Mouse (Mus musculus) liver, embryonic 14.5 days (tissue): ENCODE results near the gene Cnot1. TPM values are rescaled to one million over a fixed set of nuclear protein-coding genes. Genes with fewer than 3 reads are reported as not detected.
A peak's percentile ranks its signal among the peaks of the same experiment; 100 is the strongest.

Source experiments
- ATAC-seq: fragments of 200-750 bp; cut with Nextera tagmentation; 2 replicates; pipeline ENCODE4 v1.8.0; 2017; ENCODE audit warnings: moderate number of reproducible peaks, mild to moderate bottlenecking, moderate library complexity; ENCODE audit not compliant: insufficient read depth
- DNase-seq, 3 experiments: peaks; one replicate each; pipeline ENCODE4 v3.0.0-alpha.2; 2012 to 2013; ENCODE audit warnings: low read depth in 3 of 3, low spot score in 3 of 3
- H3K27ac ChIP-seq: fragments of 300-500 bp; sonication (generic); 2 replicates; pipeline ENCODE4 v1.5.1; 2014; ENCODE audit warnings: moderate library complexity, mild to moderate bottlenecking, control low read depth, inconsistent platforms
- H3K27me3 ChIP-seq: fragments of 300-500 bp; sonication (generic); 2 replicates; pipeline ENCODE4 v1.6.1; 2014; ENCODE audit warnings: mild to moderate bottlenecking, low read length, moderate library complexity; ENCODE audit not compliant: control insufficient read depth, insufficient read depth
- H3K36me3 ChIP-seq: fragments of 300-500 bp; sonication (generic); replicated peaks from 2 replicates; pipeline ENCODE4 v1.6.1; 2014; ENCODE audit warnings: low read depth; ENCODE audit not compliant: control insufficient read depth, insufficient read depth
- H3K4me1 ChIP-seq, 2 experiments: fragments of 200-500 bp in 1 of 2; fragments of 300-500 bp in 1 of 2; sonication (generic) in 1 of 2; replicated peaks; 2 replicates each; pipeline ENCODE4 v1.6.1; 2012 to 2014; ENCODE audit warnings: antibody characterized with exemption in 1 of 2, inconsistent platforms in 1 of 2, low read length in 1 of 2; ENCODE audit not compliant: control insufficient read depth in 2 of 2, insufficient read depth in 2 of 2
- H3K4me2 ChIP-seq: fragments of 300-500 bp; sonication (generic); 2 replicates; pipeline ENCODE4 v1.6.1; 2014; ENCODE audit warnings: low read depth, mild to moderate bottlenecking, control low read depth, moderate library complexity
- H3K4me3 ChIP-seq, 2 experiments: fragments of 200-500 bp in 1 of 2; fragments of 300-500 bp in 1 of 2; sonication (generic) in 1 of 2; 2 replicates each; pipeline ENCODE4 v1.5.1; 2012 to 2014; ENCODE audit warnings: low read depth in 2 of 2, low read length in 2 of 2, mild to moderate bottlenecking in 2 of 2, control low read depth in 1 of 2, inconsistent platforms in 1 of 2, moderate library complexity in 1 of 2; ENCODE audit not compliant: insufficient read depth in 1 of 2
- H3K9ac ChIP-seq: fragments of 300-500 bp; sonication (generic); replicated peaks from 2 replicates; pipeline ENCODE4 v1.6.1; 2014; ENCODE audit warnings: mild to moderate bottlenecking, control low read depth, moderate library complexity
- H3K9me3 ChIP-seq: fragments of 300-500 bp; sonication (generic); 2 replicates; pipeline ENCODE4 v1.6.1; 2016; ENCODE audit warnings: low read length, mixed read lengths; ENCODE audit not compliant: control insufficient read depth
- CTCF ChIP-seq: IDR thresholded peaks from 2 replicates; pipeline ENCODE4 v1.5.1; 2016; ENCODE audit warnings: antibody characterized with exemption, low read depth, control low read depth
- EP300 ChIP-seq: IDR thresholded peaks from 2 replicates; pipeline ENCODE4 v1.6.1; 2016; ENCODE audit warnings: antibody characterized with exemption, low read depth
- WGBS: fragments of 180-500 bp; shearing (Covaris S2); extraction: QIAGEN DNeasy Blood & Tissue Kit; methylation state at CpG from one replicate; pipeline ENCODE4 v1.1.7; 2014; ENCODE audit not compliant: insufficient replicate concordance; 5-methylcytosine and 5-hydroxymethylcytosine counted together
- polyA plus RNA-seq, 2 experiments: library from polyadenylated mRNA; depleted of rRNA in 1 of 2; stranded (reverse) in 1 of 2; unstranded in 1 of 2; fragments of >200 nt; fragmentation: Nextera tagmentation in 1 of 2; extraction: Ambion mirVana in 1 of 2; gene quantifications; 2 replicates each; pipeline versions ENCODE4 v1.2.1 to v1.2.3; 2012 to 2014

Gene Cnot1
- polyA plus RNA-seq, 2 experiments, result 33.1 to 41.8 TPM

DNA sequence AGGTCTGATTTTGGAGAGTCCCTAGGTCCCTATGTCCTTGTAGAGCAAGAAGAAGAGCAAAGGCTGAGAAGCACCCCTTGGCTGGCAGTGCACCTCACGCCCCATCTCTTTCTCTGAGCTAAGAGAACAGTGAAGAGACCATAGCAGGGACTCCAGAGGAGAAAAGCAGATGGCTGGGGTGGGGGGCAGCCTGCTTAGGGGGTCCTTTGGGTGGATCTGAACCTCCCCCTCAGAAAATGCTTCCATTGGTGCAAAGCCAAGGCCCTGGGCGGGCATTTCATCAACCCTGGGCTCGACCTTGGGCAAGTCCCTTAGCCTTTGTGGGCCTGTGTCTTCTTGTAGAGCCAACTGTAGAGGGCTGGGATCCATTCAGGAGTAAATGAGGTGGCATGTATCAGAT lies 102.7 kb downstream of the Cnot1 start:
- H3K4me3 ChIP-seq, result no peak overlapping the region
- TF ChIP-seq CTCF (no peak), EP300 (no peak)
- no peak for DNase-seq
- no peak for ATAC-seq
- no peak overlapping the region for H3K27ac ChIP-seq
- H3K36me3 ChIP-seq, result no peaks in the 10 kb centered on the region
- no peak overlapping the region for H3K4me2 ChIP-seq
- 72% methylated on average over 3 of the region's 3 CpGs for WGBS
- peaks cover 0 to 9% of the 10 kb centered on the region in 2 experiments; a peak in 2 of 4 replicates for H3K4me1 ChIP-seq
- H3K27me3 ChIP-seq, result no peaks in the 10 kb centered on the region
- H3K9me3 ChIP-seq, result no peaks in the 10 kb centered on the region
- H3K9ac ChIP-seq, result no peak overlapping the region

DNA sequence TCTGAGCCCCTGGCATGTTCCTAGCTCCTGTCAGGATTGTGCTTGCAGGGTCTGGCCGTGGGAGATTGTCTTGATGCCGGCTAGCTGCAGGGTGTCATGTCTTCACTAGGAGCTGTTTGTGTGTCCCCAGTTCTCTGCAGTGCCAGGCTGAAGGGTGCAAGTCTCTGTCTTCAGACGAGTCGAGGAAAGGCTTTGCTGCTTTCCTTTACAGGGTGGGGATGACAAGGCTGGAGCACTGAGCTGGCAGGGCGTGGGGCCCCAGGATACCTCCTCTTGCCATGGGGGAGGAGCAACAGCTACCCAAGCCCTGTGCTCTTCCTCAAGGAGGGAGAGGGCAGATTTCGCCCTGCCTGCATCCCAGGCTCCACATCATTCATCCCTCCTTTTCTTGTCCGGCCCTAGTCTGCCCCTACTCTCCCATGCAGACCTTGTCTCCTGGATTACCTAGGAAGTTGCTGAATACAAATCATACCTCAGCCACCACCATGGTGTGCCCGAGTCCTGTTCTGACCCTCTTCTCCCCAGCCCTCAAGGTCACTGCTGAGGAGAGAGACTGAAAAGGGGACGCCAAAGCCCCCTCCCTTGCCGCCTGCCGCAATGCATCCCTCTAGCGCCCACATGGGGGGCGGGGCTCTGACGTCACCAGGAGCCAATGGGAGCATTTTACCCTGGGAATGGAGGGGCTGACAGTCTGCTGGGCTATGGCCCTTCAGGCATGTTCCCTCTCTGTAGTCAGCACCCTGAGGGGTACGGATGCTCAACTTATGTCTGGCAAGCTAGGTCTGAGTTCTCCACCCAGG lies 103.6 kb downstream of the Cnot1 start:
- Histone ChIP-seq H3K4me2 (peak overlapping the region; percentile 73), H3K9ac (no peak overlapping the region), H3K4me3 (peak overlapping the region; percentile 34 to 46), H3K4me1 (peaks cover 0 to 9% of the 10 kb centered on the region in 2 experiments; a peak in 2 of 4 replicates), H3K36me3 (no peaks in the 10 kb centered on the region), H3K27me3 (no peaks in the 10 kb centered on the region), H3K27ac (no peak overlapping the region), H3K9me3 (no peaks in the 10 kb centered on the region)
- ATAC-seq (peak; percentile 60; the same call in 1 of the 2 replicates), DNase-seq (no peak)
- 8% methylated on average over 15 of the region's 15 CpGs for WGBS
- TF ChIP-seq CTCF, result no peak
- TF ChIP-seq EP300, result no peak

DNA sequence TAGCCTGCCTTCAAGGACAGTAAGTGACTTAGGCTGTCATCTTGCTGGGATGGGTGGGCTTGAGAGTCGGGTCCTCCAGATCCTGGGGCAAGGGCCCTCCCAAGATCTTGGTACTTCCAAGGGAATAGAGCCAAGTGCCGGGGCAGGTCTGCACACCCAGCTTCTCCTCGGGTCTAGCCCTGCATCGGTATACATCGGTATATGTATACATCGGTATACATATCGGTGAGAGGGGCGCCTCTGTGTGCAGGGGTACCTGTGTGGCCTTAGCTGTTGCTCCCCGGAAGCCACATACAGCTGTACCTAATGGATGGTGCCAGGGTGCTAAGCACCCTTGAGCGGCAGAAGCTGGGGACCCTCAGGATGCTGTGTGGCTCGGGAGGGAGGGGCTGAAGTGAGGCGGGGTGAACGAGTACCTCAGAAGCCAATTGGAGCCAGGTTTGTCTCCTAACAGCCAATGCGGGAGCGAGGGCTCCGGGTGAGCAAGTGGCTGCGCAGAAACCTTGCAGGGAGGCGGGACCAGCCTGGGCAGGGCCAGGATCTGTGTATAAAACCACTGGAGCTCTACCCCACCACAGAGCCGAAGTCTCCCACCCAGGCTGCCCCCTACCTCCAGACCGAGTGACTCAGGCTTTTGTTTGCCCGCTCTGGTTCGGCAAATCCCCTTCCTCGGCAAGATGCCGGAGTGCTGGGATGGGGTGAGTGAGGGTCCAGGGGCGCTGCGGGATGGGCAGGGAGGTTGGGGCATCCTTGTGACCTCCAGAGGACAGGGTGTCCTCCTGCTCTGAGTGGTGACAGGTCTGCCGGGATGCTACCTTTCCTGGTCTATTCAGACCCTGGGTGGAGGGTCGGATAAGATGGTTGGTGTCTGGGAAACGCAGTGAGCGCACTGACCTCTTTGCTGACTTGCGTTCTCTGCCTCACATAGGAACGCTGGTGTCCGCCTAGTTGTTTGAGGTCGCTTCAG lies 104.5 kb downstream of the Cnot1 start:
- WGBS, result 3% methylated on average over 34 of the region's 34 CpGs
- peak overlapping the region; percentile 46 to 48 for H3K4me3 ChIP-seq
- peak overlapping the region; percentile 73 for H3K4me2 ChIP-seq
- peaks cover 0 to 9% of the 10 kb centered on the region in 2 experiments; a peak in 2 of 4 replicates for H3K4me1 ChIP-seq
- no peak for TF ChIP-seq EP300
- TF ChIP-seq CTCF, result no peak
- no peaks in the 10 kb centered on the region for H3K27me3 ChIP-seq
- no peaks in the 10 kb centered on the region for H3K9me3 ChIP-seq
- no peak overlapping the region for H3K27ac ChIP-seq
- H3K9ac ChIP-seq, result no peak overlapping the region; the same call in 1 of the 2 replicates
- H3K36me3 ChIP-seq, result no peaks in the 10 kb centered on the region
- peak; percentile 42 to 55 (median 52) for DNase-seq
- peak; percentile 78 for ATAC-seq

DNA sequence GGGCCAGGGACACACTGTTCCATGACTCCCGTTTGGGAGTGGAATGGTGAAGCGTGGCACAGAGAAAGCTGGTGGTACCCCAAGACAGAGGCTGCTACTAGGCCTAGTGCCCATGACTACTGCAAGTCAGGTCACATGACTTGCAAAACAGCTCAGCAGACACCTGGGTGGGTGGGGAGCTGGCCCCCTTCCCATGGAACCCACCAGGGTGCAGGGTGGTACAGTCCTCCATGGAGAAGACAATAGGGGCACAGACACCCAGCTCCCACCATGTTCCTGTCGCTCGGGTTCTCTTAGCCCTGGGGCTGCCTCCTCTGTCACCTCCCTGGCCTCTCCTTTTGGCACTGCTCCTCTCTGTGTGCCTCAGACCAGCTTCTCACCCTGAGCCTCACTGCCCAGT lies 105.5 kb downstream of the Cnot1 start:
- WGBS, result 66% methylated on average over 4 of the region's 4 CpGs
- Histone ChIP-seq H3K27ac (no peak overlapping the region), H3K36me3 (no peaks in the 10 kb centered on the region), H3K4me1 (peaks cover 0 to 9% of the 10 kb centered on the region in 2 experiments; a peak in 2 of 4 replicates), H3K4me3 (no peak overlapping the region), H3K9ac (no peak overlapping the region), H3K27me3 (peaks cover 3% of the 10 kb centered on the region; the same call in 1 of the 2 replicates), H3K9me3 (no peaks in the 10 kb centered on the region), H3K4me2 (no peak overlapping the region)
- no peak for DNase-seq
- no peak for TF ChIP-seq EP300
- TF ChIP-seq CTCF, result no peak
- ATAC-seq, result no peak
